Mouse (Mus musculus): Measurements from ENCODE around the gene Dstn. TPM values are rescaled to one million over a fixed set of nuclear protein-coding genes. Genes with fewer than 3 reads are reported as not detected.

The Dstn gene
- polyA plus RNA-seq, 1 experiment = not detected

- Histone ChIP-seq H3K27ac (ENCODE audit: insufficient read depth, low read depth, low read length) (no peak overlapping the region), H3K4me3 (ENCODE audit: insufficient read depth, low read depth, low read length) (no peak overlapping the region), H3K4me1 (ENCODE audit: control insufficient read depth, insufficient read depth, low read length) (no peaks in the 10 kb centered on the region)
- TF ChIP-seq CTCF (IDR thresholded peaks at IDR 0.05; ENCODE audit: insufficient read depth, low read depth, low read length) = no peak
- TF ChIP-seq POLR2A (IDR thresholded peaks at IDR 0.05; ENCODE audit: insufficient read depth, low read depth, low read length) = no peak
- WGBS = 100% methylated on average over 1 of the region's 1 CpGs
Observed at GRCm38 (mm10) chr2:143963318-143963717, 48.2 kb downstream of the Dstn start.

GRCm38 (mm10) chr2:143969260-143969659 lies 54.1 kb downstream of the Dstn start:
- Histone ChIP-seq H3K4me3 (ENCODE audit: insufficient read depth, low read depth, low read length) (no peak overlapping the region), H3K27ac (ENCODE audit: insufficient read depth, low read depth, low read length) (no peak overlapping the region), H3K4me1 (ENCODE audit: control insufficient read depth, insufficient read depth, low read length) (no peaks in the 10 kb centered on the region)
- TF ChIP-seq CTCF (IDR thresholded peaks at IDR 0.05; ENCODE audit: insufficient read depth, low read depth, low read length) (no peak), POLR2A (IDR thresholded peaks at IDR 0.05; ENCODE audit: insufficient read depth, low read depth, low read length) (no peak)
- 90% methylated on average over 7 of the region's 7 CpGs for WGBS

- Histone ChIP-seq H3K27ac (ENCODE audit: insufficient read depth, low read depth, low read length) (no peak overlapping the region), H3K4me1 (ENCODE audit: control insufficient read depth, insufficient read depth, low read length) (no peaks in the 10 kb centered on the region), H3K4me3 (ENCODE audit: insufficient read depth, low read depth, low read length) (no peak overlapping the region)
- WGBS = 70% methylated on average over 2 of the region's 2 CpGs
- no peak for TF ChIP-seq POLR2A (IDR thresholded peaks at IDR 0.05; ENCODE audit: insufficient read depth, low read depth, low read length)
- TF ChIP-seq CTCF (IDR thresholded peaks at IDR 0.05; ENCODE audit: insufficient read depth, low read depth, low read length) = no peak
Observed at GRCm38 (mm10) chr2:143970841-143971240, 55.7 kb downstream of the Dstn start.

GRCm38 (mm10) chr2:143971887-143972286 lies 56.8 kb downstream of the Dstn start:
- no peak for TF ChIP-seq POLR2A (IDR thresholded peaks at IDR 0.05; ENCODE audit: insufficient read depth, low read depth, low read length)
- TF ChIP-seq CTCF (IDR thresholded peaks at IDR 0.05; ENCODE audit: insufficient read depth, low read depth, low read length) = no peak

GRCm38 (mm10) chr2:143973161-143973560 lies 58.0 kb downstream of the Dstn start:
- Histone ChIP-seq H3K4me3 (ENCODE audit: insufficient read depth, low read depth, low read length) (no peak overlapping the region), H3K4me1 (ENCODE audit: control insufficient read depth, insufficient read depth, low read length) (no peaks in the 10 kb centered on the region), H3K27ac (ENCODE audit: insufficient read depth, low read depth, low read length) (no peak overlapping the region)
- WGBS = 93% methylated on average over 7 of the region's 7 CpGs
- no peak for TF ChIP-seq CTCF (IDR thresholded peaks at IDR 0.05; ENCODE audit: insufficient read depth, low read depth, low read length)
- no peak for TF ChIP-seq POLR2A (IDR thresholded peaks at IDR 0.05; ENCODE audit: insufficient read depth, low read depth, low read length)

More at GRCm38 (mm10) chr2:143971887-143972286, 56.8 kb downstream of the Dstn start:
- Histone ChIP-seq H3K4me1 (ENCODE audit: control insufficient read depth, insufficient read depth, low read length) (no peaks in the 10 kb centered on the region), H3K27ac (ENCODE audit: insufficient read depth, low read depth, low read length) (no peak overlapping the region), H3K4me3 (ENCODE audit: insufficient read depth, low read depth, low read length) (no peak overlapping the region)
- 83% methylated on average over 2 of the region's 2 CpGs for WGBS

- WGBS = 93% methylated on average over 5 of the region's 5 CpGs
- Histone ChIP-seq H3K27ac (ENCODE audit: insufficient read depth, low read depth, low read length) (no peak overlapping the region), H3K4me3 (ENCODE audit: insufficient read depth, low read depth, low read length) (no peak overlapping the region), H3K4me1 (ENCODE audit: control insufficient read depth, insufficient read depth, low read length) (no peaks in the 10 kb centered on the region)
- TF ChIP-seq CTCF (IDR thresholded peaks at IDR 0.05; ENCODE audit: insufficient read depth, low read depth, low read length) (no peak), POLR2A (IDR thresholded peaks at IDR 0.05; ENCODE audit: insufficient read depth, low read depth, low read length) (no peak)
Observed at GRCm38 (mm10) chr2:143975146-143975649, 60.1 kb downstream of the Dstn start.

- TF ChIP-seq POLR2A (IDR thresholded peaks at IDR 0.05; ENCODE audit: insufficient read depth, low read depth, low read length) (no peak), CTCF (IDR thresholded peaks at IDR 0.05; ENCODE audit: insufficient read depth, low read depth, low read length) (no peak)
- no peak overlapping the region for H3K27ac ChIP-seq (ENCODE audit: insufficient read depth, low read depth, low read length)
- H3K4me1 ChIP-seq (ENCODE audit: control insufficient read depth, insufficient read depth, low read length) = peaks cover 3% of the 10 kb centered on the region
- H3K4me3 ChIP-seq (ENCODE audit: insufficient read depth, low read depth, low read length) = no peak overlapping the region
- WGBS = 94% methylated on average over 8 of the region's 8 CpGs
Observed at GRCm38 (mm10) chr2:143978444-143979147, 63.5 kb downstream of the Dstn start.

GRCm38 (mm10) chr2:143980781-143981398 lies 65.8 kb downstream of the Dstn start:
- WGBS = 34% methylated on average over 6 of the region's 6 CpGs
- no peak overlapping the region for H3K4me3 ChIP-seq (ENCODE audit: insufficient read depth, low read depth, low read length)
- TF ChIP-seq CTCF (IDR thresholded peaks at IDR 0.05; ENCODE audit: insufficient read depth, low read depth, low read length) = peak; percentile 85
- no peak for TF ChIP-seq POLR2A (IDR thresholded peaks at IDR 0.05; ENCODE audit: insufficient read depth, low read depth, low read length)
- H3K4me1 ChIP-seq (ENCODE audit: control insufficient read depth, insufficient read depth, low read length) = peaks cover 3% of the 10 kb centered on the region
- no peak overlapping the region for H3K27ac ChIP-seq (ENCODE audit: insufficient read depth, low read depth, low read length)

- no peak overlapping the region for H3K27ac ChIP-seq (ENCODE audit: insufficient read depth, low read depth, low read length)
- H3K4me1 ChIP-seq (ENCODE audit: control insufficient read depth, insufficient read depth, low read length) = peaks cover 3% of the 10 kb centered on the region
- 77% methylated on average over 4 of the region's 4 CpGs for WGBS
- no peak for TF ChIP-seq POLR2A (IDR thresholded peaks at IDR 0.05; ENCODE audit: insufficient read depth, low read depth, low read length)
- no peak for TF ChIP-seq CTCF (IDR thresholded peaks at IDR 0.05; ENCODE audit: insufficient read depth, low read depth, low read length)
- no peak overlapping the region for H3K4me3 ChIP-seq (ENCODE audit: insufficient read depth, low read depth, low read length)
Observed at GRCm38 (mm10) chr2:143982152-143982551, 67.0 kb downstream of the Dstn start.

All from olfactory bulb, adult 2 months (tissue).